Mouse (Mus musculus): ENCODE results near the gene Fgf9.

The Fgf9 gene

DNA sequence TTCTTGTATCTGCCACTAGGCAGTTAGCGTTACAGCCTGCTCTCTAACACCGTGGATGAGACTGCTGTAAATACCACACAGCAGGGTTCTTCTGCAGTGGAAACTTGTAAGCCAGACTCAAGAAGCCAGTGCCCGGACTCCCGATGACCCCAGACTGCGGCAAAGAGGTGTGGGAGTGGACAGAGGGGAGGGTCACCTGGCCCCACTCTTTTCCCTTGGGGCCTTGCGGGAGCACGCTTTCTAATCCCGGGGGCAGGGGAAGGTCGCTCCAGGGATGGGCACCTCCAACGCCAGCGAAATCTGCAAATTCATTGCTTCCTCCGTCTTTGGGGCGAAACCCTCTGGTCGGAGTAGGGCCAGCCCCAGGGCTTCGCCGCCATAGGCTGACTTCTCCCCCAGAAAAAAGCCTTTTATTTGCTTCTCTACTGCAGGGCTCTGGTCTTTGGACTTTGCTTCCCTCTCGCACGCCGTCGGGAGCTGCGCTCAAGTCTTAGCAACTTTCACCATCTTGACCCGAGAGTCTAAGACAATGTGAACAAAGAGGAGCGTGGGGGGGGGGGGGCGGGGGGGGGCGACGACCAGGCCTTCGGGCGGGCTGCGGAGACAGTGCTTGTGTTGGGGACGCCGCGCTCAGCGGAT is at the start of gene Fgf9:
Gene Fgf9, plus strand, starts transcription at position 67 of the 639 bp plus-strand sequence.
- DNase-seq: peak; percentile 62 to 73

GRCm38 (mm10) chr14:58034567-58034966 is 35.8 kb upstream of the Fgf9 start:
- DNase-seq: peak; percentile 51 to 84

DNA sequence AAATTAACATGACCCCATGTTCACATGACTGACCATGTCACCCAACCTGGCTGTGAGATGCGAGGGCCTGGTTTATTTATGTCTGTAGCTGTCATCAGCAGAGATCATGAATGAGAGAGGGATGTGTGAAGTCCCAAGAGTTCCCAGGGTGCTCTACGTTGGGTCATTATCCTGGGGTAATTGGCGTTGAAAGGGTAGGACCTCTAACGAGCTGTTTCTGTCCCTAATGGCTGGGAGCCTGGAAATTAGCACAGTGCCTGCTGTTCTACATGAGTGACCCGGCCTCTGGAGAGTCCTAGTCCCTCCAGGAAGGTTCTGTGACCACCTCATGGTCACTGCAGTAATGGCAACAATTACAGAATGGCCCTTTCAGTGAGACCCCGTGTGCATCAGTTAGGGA is 34.2 kb upstream of the Fgf9 start:
- no peak for DNase-seq

DNA sequence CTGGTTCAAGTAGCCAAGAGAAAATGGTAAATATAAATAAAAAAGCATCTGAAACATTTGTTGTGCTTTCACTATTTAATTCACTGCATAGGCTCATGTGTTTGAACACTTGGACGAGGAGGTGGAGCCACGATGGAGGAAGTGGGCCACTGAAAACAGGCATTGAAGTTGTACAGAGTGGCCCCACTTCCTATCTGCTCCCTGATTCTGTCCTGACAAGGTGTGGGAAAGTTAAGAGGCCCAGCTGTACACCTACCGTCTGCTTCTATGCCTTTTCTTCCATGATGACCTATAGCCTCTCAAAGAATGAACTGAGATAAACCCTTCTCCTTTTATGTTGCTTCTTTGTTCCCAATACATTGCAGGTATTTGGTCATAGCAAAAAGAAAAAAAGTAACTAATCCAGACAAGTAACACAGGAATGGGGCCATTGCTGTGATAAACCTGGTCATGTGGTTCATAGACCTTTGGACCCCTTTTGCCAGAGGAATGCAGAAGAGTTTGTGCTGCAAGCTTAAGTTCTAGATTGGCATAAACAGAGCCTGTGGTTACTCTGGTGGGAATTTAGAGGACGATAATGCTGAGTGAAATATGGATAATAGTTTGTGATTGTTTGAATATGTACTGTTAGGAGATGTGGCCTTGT is 23.6 kb upstream of the Fgf9 start:
- DNase-seq: peak; percentile 45 to 61

DNA sequence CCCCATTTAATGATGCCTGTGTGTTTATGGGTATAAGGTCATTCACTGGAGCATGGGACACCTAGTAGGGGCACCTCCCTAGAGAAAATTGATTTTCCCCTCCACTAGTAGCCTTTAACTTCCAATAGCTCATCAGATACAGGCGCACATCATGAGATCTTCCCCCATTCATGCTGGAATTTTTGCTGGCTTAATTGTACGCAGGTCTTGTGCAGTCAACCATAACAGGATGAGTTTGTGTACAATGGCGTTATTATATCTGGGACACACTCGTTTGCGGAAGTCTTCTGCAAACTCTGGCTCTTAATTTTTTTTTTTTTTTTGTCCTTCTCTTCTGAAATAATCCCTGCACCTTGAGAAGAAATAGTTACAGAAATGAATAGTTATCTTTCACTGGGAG is 19.7 kb upstream of the Fgf9 start:
- no peak for DNase-seq

GRCm38 (mm10) chr14:58067586-58067985 is 2.8 kb upstream of the Fgf9 start:
- DNase-seq: no peak

DNA sequence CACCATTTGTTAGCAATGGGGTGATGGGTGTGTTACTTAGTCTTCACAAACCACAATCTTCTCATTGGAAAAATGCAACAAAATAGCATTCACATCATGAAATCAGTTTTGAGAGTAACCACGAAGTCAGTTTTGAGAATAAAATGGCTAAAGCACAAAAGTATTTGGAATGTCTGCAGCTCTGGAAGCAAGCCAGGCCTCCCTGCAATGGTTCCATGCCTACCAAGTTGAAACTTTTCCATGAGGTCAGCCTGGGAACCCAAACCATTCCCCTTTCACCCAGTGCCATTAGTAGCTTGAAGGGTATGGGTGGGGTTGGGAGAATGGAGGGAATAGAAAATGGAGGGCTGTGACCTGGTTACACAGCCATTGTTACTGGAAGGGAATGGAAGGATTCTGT is 1.7 kb upstream of the Fgf9 start:
- DNase-seq: peak; percentile 54 to 67

DNA sequence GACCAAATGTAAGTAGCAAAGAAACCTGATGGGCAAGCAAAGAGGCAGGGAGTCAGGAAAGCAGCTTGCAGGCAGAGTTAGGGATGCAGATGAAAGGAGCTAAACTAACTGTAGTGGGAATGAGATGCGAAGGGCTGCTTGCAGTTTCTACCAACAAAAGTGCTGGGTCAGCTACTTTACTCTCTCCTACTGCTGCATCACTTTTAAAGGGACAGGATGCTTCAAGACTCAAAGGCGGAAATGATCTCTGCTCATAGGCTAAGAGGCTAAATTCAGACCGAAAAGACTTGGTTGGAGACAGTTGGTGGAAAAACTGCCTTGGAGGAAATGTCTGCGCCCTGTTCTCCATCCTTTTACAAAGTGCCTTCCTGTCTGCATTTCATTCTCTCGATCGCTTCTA is 420 bp upstream of the Fgf9 start:
- peak; percentile 8 to 50 for DNase-seq

GRCm38 (mm10) chr14:58071120-58071641 is 834 bp downstream of the Fgf9 start:
- DNase-seq: peak; percentile 72 to 83

DNA sequence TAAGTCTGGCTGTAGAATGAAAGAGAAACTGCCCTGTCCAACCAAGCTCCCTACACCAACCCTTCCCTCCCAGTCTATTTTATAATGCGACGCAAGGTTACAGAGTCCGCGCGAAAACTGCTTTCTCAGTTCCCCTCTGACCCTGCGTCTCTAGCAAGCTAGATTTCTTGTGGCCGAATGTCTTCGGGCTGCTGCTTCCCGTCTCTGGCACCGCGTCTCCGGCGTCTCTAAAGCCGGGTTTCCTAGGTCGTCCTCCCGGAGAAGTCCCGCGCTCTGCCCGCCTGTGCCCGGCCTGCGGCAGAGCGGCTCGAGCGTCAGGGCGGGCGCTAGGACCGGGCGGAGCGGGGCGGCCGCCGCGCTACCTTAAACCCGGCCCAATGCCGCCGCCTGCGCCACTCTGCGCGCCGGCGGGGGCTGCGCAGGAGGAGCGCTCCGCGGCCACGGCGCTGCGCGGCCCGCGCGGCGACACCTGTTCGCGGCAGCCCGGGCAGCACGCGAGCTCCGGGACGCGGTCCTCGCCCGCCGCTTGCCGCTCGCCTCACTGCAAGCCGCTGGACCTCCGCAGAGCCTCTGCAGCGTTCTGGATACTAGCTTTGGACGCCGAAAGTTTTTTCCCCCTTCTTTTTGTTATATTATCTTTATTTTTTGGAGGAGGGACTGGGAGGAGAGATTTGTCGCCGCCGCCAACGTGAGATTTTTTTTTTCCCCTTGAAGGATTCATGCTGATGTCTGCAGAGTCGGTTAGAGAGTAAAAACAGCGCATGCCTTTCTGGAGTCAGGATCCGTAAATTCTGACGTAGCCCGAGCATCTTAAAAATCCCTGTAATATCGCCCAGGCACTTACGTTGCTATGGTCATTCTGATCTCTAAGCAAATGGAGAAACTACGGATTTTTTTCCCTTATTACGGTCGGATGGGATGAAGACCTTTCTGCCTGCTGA is 1.8 kb downstream of the Fgf9 start:
- DNase-seq: peak; percentile 74 to 85

- peak in 1 of 2 experiments; percentile 41 for DNase-seq
Measured at GRCm38 (mm10) chr14:58072771-58073501, 2.6 kb downstream of the Fgf9 start.

DNA sequence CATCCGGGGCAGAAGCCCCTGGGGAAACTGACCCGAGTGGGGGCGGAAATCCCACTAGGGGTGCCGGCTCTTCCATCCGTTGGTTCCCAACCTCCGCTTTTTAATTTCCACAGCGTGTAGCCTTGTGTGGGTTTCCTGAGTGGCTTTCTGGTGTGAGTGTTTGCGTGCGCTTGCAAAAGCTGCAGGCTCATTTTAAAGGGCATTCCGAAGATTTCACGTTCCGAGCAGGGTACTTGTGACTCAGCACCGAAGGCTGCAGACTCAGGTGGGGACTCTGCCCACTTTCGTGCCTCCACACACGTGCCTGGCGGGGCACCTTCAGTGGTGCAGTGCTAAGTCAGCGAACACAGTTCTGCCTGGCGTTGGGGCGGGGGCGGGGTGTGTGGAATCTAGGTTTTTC is 3.6 kb downstream of the Fgf9 start:
- DNase-seq: peak; percentile 53 to 70

DNA sequence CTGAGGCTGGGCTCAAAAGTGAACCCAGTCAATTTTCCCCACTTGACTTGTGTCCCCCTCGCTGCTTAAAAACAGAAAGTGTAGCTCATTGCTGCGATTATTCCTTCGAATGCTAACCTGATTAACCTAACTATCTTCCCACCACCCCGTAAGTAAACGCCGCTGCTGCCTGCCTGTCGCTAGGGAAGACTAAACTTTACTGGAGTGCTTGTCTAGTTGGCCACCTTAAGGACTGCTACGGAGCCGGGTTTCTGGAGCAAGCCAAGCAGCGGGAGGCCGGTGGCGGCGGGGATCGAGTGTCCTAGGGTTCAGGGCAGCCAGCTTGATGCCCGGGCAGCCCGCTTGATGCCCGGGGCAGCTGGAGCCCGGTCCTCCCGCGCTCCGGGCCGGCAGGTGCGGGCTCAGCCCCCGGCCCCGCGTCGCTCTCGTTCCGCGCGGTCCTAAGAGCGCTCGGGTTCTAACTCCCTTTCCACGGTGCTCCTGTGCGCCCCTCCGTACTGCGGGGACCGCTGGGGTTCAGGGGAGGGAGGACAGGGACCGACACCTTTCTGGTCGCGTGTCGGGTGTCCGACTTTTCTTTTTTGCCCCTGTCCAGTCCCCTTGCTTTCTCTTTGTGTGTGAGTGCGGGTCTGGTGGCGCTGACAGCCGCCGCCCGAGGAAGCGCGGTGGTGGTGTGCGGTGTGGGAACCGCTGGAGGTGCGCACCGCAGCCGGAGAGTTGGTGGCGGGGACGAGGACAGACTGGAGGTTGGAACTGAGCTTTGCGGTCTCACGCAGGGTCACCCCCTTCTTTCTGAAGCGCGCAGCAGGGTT is 4.5 kb downstream of the Fgf9 start:
- peak in 1 of 2 experiments; percentile 56 for DNase-seq

- peak in 1 of 2 experiments; percentile 59 for DNase-seq
Measured at GRCm38 (mm10) chr14:58075433-58076029, 5.2 kb downstream of the Fgf9 start.

- peak; percentile 61 to 83 for DNase-seq
Measured at GRCm38 (mm10) chr14:58076030-58076521, 5.7 kb downstream of the Fgf9 start.

- no peak for DNase-seq
Measured at GRCm38 (mm10) chr14:58076726-58077255, 6.4 kb downstream of the Fgf9 start.

GRCm38 (mm10) chr14:58079471-58079870 is 9.1 kb downstream of the Fgf9 start:
- no peak for DNase-seq

DNA sequence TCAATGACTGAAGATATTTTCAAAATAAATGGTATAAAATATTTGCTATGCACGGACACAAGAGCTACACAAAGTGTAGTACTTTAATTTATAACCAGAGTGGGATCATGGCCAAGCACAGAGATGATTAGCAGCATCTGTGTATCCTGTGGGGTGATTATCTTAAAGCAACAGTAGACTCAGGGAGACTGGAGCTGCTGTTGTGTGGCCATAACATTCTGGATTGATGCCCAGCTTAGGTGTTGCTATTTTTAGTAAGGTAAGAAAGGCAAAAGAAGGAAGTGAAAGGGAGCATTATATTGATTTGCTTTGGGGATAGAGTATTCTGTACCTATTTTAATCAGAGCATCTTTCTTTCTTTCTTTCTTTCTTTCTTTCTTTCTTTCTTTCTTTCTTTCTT is 11.6 kb downstream of the Fgf9 start:
- no peak for DNase-seq

DNA sequence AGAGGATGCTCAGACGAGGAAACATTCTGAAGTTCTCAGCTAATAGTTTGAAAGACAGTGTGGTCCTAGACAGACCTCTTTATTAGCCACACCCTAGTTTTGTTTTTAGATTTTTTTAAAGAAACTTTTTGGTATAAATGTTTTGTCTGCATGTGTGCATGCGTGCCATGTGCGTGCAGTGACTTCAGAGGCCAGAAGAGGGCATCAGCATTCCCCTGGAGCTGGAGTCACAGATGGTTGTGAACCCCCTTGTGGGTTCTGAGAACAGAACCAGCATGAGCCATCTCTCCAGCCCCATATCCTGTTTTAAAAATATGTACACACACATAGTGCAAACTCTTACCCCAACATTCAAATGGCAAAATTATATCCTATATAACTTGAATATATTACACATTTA is 13.9 kb downstream of the Fgf9 start:
- no peak for DNase-seq

DNA sequence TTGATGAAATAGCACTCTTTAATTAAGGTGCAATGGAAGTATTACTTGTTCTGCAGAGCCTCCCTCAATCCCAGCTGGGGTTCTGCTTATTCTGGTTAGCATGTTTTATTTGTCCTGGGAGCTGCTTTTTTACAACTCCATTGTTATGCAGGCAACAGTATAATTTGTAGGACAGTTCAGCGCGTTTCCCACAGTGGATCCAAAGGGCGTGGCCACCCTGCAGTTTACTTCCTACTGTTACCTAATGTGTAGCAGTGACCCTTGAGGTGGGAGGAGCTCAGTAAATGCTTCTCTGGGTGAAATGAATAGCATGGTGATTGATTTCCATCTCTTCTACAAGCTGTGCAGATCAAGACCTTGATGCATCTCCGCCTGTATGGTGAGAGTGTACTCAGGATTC is 17.0 kb downstream of the Fgf9 start:
- DNase-seq: peak; percentile 53 to 59

DNA sequence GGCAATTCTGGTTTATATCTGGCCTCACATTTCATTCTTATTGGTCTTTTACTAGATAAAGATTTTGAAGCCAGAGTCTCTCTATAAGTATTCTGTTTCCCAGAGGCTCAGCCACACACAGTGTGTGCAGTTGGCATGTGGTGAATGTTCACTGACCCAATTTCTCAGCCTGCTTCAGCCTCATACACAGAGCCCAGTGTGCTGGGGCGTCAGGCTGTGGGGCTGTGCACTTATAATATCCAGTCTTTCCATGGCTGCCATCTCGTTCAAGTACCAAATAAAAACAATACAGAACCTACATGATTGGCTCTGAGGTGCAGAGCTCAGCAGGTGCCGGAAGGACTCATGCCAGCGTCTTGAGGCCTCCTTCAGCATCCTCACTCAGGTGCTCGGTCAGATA is 19.1 kb downstream of the Fgf9 start:
- DNase-seq: no peak

Measured in kidney, postnatal 36 days (tissue).